Mouse (Mus musculus) CH12.LX (cell line): ENCODE results near the gene Dll1.

Experiments
- CTCF ChIP-seq, 2 experiments: IDR thresholded peaks in 1 of 2; conservative IDR thresholded peaks in 1 of 2; 2 replicates each; pipeline ENCODE4 v1.5.1; 2011 to 2012; ENCODE audit warnings: low read depth in 2 of 2, low read length in 2 of 2, improper control_type of control experiment in 1 of 2, inconsistent platforms in 1 of 2, mild to moderate bottlenecking in 1 of 2, moderate library complexity in 1 of 2
- E2F4 ChIP-seq: IDR thresholded peaks from 2 replicates; pipeline ENCODE4 v1.6.1; 2011; ENCODE audit warnings: low read depth, low read length, improper control_type of control experiment; ENCODE audit not compliant: insufficient replicate concordance
- EP300 ChIP-seq: IDR thresholded peaks from 2 replicates; pipeline ENCODE4 v1.6.1; 2011; ENCODE audit warnings: low read length, improper control_type of control experiment
- MAX ChIP-seq: IDR thresholded peaks from 2 replicates; pipeline ENCODE4 v1.6.1; 2011; ENCODE audit warnings: low read length, improper control_type of control experiment
- MEF2A ChIP-seq: IDR thresholded peaks from 2 replicates; pipeline ENCODE4 v1.6.1; 2014; ENCODE audit warnings: low read depth, mild to moderate bottlenecking, inconsistent platforms, low read length, improper control_type of control experiment, borderline replicate concordance
- NELFE ChIP-seq: IDR thresholded peaks from 2 replicates; pipeline ENCODE4 v1.6.1; 2011; ENCODE audit warnings: low read depth, low read length, improper control_type of control experiment
- POLR2A ChIP-seq: IDR thresholded peaks from 2 replicates; pipeline ENCODE4 v1.6.1; 2011; ENCODE audit warnings: low read depth, mild to moderate bottlenecking, improper control_type of control experiment, low read length
- TBP ChIP-seq: conservative IDR thresholded peaks from 2 replicates; pipeline ENCODE4 v1.6.1; 2011; ENCODE audit warnings: low read depth, low read length, improper control_type of control experiment
- ZNF384 ChIP-seq: IDR thresholded peaks from 2 replicates; pipeline ENCODE4 v1.6.1; 2012; ENCODE audit warnings: low read depth, low read length, improper control_type of control experiment, inconsistent platforms

GRCm38 (mm10) chr17:15357071-15357470 is 19.6 kb downstream of the Dll1 start:
- TF ChIP-seq CTCF (conservative IDR thresholded peaks at IDR 0.05 in 1 of 2, IDR thresholded peaks at IDR 0.05 in 1 of 2; ENCODE audit: low read depth in 2 of 2, low read length in 2 of 2) (no peak), NELFE (no peak), MEF2A (no peak), TBP (no peak), MAX (no peak), EP300 (no peak), ZNF384 (no peak), POLR2A (no peak), E2F4 (no peak)
